Mouse (Mus musculus) heart, adult 2 months (tissue): ENCODE results near the gene Gm884.

Source experiments
- CTCF ChIP-seq: fragments of 200-600 bp; IDR thresholded peaks from 2 replicates; pipeline ENCODE4 v1.8.1; 2022; ENCODE audit warnings: antibody characterized with exemption, mild to moderate bottlenecking, moderate library complexity
- POLR2A ChIP-seq: fragments of 200-500 bp; IDR thresholded peaks from 2 replicates; pipeline ENCODE4 v1.6.1; 2011; ENCODE audit warnings: mild to moderate bottlenecking, low read depth, low read length, control low read depth; ENCODE audit not compliant: insufficient read depth

DNA sequence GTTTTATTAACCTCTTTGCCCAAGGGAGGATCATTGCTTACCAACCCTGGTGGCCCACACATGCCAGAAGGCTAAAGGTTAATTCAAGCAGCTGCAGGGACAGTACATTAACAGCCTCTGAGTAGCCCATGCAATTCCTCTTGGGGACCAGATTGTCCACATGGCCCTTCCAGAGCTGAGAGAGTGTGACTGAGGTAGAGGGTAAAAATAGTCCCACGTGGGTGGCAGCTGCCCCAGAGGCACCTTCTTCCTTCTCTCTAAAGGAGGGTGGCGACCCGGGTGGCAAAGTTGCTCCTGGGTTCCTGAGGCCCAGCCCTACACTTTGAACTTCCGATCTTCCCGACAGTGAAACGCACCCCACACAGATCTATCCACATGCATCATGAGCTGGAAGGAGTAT, 25.4 kb upstream of the Gm884 start:
- TF ChIP-seq POLR2A, result no peak
- no peak for TF ChIP-seq CTCF
